Mouse (Mus musculus) kidney, adult 18-20 months (tissue): ENCODE results near the gene Adam1b.

ENCODE experiments used
- DNase-seq: peaks from one replicate; pipeline ENCODE4 v3.0.0; 2021

Gene Adam1b

DNA sequence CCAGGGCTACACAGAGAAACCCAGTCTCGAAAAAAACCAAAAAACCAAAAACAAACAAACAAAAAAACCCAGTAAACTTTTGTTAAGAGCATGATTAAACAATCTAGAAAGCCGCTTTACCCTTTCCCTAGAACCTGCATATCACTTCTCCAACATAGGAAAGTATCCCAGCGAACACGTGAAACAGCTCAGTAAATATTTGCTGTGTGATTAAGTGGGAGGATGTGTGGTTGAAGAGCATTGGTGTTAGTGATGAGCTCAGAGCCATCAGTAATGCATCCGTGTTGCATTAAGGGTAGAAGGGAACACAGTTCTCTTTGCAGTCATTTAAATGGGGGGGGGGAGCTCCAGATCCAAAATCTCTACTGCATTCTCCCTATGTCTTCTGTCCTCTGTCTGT lies 18.4 kb downstream of the Adam1b start:
- no peak for DNase-seq

- no peak for DNase-seq
Measured at GRCm38 (mm10) chr5:121477680-121478079, 25.6 kb downstream of the Adam1b start.

- DNase-seq = no peak
Measured at GRCm38 (mm10) chr5:121476040-121476439, 27.2 kb downstream of the Adam1b start.

- peak; percentile 27 for DNase-seq
Measured at GRCm38 (mm10) chr5:121474610-121475009, 28.6 kb downstream of the Adam1b start.

GRCm38 (mm10) chr5:121472411-121472810 lies 30.8 kb downstream of the Adam1b start:
- DNase-seq = no peak

DNA sequence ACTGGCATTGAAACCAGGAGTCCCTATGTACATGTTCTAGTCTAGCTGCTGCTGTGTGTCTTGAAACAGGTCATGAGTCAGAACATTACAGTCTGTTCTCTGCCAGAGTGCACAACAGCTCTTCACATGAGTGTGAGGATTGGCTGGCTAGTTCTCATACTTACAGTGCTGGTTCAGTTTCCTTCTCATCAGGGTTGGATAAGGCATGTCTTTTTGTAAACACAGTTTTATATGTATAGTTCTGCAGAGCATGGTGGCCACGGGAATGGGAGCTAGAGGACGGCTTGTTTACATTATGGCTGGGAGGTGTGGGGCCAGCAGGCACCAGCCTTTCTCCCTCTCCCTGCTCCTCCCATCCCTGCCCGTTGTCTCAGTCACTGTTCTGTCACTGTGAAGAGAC lies 33.7 kb downstream of the Adam1b start:
- DNase-seq = no peak

GRCm38 (mm10) chr5:121463601-121464250 lies 39.5 kb downstream of the Adam1b start:
- DNase-seq = peak; percentile 56

- peak; percentile 80 for DNase-seq
Measured at GRCm38 (mm10) chr5:121462967-121463366, 40.3 kb downstream of the Adam1b start.

GRCm38 (mm10) chr5:121462171-121462502 lies 41.1 kb downstream of the Adam1b start:
- no peak for DNase-seq

DNA sequence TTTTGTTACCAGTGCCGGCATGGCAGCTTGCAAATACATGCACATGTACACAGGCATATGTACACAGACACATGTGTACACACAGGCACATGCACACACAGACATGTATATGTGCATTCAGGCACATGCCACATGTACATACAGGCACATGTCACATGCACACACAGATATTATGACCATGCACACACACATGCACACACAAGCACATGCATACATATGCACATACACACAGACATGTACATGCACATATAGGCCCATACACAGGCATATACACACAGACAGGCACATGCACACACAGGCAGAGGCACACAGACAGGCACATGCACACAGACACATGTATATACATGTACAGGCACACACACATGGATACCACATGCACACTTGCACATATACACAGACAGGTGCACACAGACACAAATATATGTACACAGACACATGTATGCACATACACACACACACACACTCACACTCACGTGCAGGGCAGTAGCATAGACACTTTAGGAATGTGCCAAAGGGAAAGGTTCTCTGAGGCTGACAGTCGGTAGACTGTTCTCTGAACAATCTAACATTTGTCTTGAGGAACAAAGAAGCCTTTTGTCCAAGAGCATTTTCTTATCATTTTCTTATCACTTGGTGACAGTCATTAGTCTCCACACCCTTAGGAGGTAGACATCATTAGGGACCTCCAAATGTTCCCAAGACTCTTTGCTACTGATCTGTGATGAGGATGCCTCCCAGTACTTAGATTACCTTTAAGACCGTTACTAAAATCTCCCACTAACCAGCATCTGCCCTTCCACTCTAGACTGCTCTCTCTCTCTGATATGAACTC lies 41.7 kb downstream of the Adam1b start:
- DNase-seq = no peak

DNA sequence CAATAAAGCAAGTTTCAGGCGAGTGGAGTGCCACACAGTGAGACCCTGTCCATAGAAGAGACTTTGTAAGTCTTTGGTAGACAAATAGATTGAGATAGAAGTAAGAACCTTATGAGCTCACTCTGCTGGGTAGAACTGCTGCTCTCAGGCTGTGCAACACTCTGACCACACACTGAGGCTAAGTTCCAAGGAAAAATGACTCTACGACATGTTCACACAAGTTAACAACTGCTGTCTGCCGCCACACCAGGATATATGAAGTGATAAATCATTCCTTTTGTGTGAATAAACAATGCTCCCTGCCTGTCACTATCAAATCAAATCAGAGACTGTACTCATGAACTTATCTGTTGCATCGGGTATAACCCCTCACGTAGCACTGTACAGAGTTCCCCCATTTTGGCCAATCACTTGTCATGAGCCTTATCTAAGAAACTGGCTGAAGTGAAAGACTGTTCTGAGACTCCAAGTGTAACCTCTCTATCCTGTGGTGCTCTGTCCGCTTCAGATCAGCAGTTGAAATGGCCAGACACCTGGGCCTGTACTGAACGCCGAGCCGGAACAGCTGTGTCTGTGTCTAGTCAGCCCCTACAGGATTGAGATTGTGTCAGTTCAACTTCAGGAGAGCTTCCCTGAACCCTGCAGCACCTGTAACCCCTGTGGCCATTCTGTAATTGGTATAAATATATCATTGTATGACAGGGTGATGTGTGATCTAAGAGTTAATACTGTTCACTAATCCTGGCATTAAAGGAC lies 47.5 kb downstream of the Adam1b start:
- DNase-seq = no peak

- no peak for DNase-seq
Measured at GRCm38 (mm10) chr5:121454503-121454782, 48.8 kb downstream of the Adam1b start.

- no peak for DNase-seq
Measured at GRCm38 (mm10) chr5:121453743-121454502, 49.3 kb downstream of the Adam1b start.

GRCm38 (mm10) chr5:121452906-121453305 lies 50.3 kb downstream of the Adam1b start:
- no peak for DNase-seq

DNA sequence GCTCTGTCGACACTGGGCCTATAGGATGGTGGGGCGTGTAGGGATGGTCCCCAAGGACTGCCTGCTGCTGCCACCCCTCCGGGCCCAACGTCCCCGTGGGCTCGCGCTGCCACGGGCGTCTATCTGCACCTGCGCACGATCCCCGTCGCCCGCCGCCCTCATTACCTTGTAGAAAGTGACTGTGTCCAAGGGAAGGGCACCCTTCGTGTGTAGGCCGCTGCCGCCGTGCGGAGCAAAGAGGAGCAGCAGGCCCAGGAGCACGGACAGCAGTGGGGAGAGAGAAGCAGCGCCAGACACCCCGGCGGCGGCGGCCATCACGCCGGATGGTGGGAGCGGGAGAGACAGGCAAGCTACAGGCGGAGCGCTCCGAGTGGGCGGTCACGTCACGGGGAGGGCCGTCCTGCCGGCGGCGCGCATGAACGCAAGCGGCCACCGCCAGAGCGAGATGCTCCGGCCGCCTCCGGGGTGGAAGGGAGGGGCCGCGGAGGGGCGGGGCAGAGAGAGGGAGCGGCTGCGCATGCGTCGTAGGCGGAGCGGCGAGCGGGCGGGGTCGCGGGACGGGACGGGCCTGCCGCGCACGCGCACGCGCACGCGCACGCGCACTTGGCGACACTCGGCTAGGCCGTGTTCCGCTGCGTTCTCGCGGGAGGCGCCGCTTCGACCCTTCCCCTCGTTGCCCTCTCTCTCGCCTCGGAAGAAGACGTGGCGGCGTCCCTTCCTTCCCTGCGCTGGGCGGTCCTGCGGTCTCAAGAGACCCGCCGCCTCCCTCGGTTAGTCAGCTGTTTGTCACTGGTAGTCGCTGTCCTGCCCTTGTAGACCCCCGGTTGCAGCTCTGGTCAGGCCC lies 51.0 kb downstream of the Adam1b start, which contains the start of gene Erp29:
Gene Erp29, minus strand, starts transcription at position 481 of the 844 bp plus-strand sequence.
- peak; percentile 98 for DNase-seq

- peak; percentile 48 for DNase-seq
Measured at GRCm38 (mm10) chr5:121451644-121452025, 51.6 kb downstream of the Adam1b start, which contains the start of gene Tmem116. Tmem116 (plus strand) TSS chr5:121451893.

DNA sequence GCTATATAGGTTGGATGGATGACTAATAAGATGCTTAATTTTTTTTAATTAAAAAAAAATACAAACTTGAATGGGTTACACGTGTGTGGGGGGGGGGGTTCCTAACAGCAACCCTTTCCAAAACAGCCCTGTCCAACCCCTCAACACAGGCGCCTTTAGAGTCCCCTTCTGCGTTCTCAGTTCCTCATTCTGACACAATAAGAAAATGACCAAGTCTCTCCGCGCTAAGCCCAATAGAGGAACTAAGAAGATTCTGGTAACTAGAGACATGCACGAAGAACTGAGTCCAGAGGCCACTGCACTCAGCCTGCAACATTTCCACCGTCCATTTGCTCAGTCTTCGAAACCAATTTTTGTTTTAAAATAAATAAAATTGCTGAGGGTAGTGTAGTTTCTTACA lies 52.0 kb downstream of the Adam1b start:
- DNase-seq = no peak

DNA sequence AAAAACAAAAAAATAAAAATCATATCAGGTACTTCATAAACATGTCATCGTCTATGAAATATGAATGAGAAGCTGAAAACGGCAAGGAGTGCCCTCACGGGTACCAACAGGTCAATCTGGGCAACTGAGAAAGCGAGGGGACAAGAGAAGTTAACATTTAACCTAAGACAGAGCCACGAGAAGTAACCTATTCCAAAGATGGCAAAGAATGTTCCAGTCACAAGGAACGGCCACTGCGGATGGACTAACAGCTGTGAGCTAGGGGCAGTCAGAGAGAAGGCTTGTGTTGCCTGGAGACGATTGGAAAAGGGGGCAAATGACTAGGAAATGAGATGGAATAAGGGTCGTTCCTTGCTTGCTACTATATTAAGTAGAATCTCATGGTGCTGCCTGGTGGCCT lies 52.8 kb downstream of the Adam1b start:
- DNase-seq = peak; percentile 57
